8 mouse cellular contexts compared by ENCODE assay signal in genomic region chr9:75437653-75438385, GRCm38 (mm10). TPM values are rescaled to one million over a fixed set of nuclear protein-coding genes. Genes with fewer than 3 reads are reported as not detected.
DNase-seq lines count a peak whose midpoint lies in the region; TF ChIP-seq lines count a peak whose summit lies in the region.

No protein-coding gene starts in this region.

- H3K4me1 ChIP-seq in testis, adult 2 months (ENCODE audit: control insufficient read depth, insufficient read depth, low read length) = peaks cover 6% of the 10 kb centered on the region

- no peaks in the 10 kb centered on the region for H3K27me3 ChIP-seq in testis, adult 2 months (ENCODE audit: control insufficient read depth, insufficient read depth, low read length)

- peak; percentile 53 for TF ChIP-seq CTCF in gastrocnemius, adult 2 months (IDR thresholded peaks at IDR 0.05)
- no peak for TF ChIP-seq CTCF in testis, adult 2 months (IDR thresholded peaks at IDR 0.05; ENCODE audit: control insufficient read depth, insufficient read depth, insufficient replicate concordance, low read depth, low read length)

- no peaks in the 10 kb centered on the region for H3K36me3 ChIP-seq in testis, adult 2 months (ENCODE audit: control insufficient read depth, insufficient read depth, low read length)

- no peak for DNase-seq in gastrocnemius, adult 2 months
- DNase-seq in gastrocnemius, postnatal 36 days = no peak
- DNase-seq in testis, postnatal 14 days (ENCODE audit: low spot score) = no peak
- peak; percentile 59 for DNase-seq in embryo, embryonic 9.5 days (ENCODE audit: extremely low spot score)
- DNase-seq in retina, embryonic 14.5 days (ENCODE audit: low spot score) = peak; percentile 56
- no peak for DNase-seq in neural tube, embryonic 10.5 days (ENCODE audit: extremely low spot score, low spot score)
- DNase-seq in gastrocnemius, postnatal 14 days = no peak

- intact Hi-C loops in gastrocnemius, adult 2 months (cut with DNase I) = loop anchor here (5.0 kb wide), 1 partner anchor 36 kb away; no protein-coding TSS in a partner anchor
- intact Hi-C loops in gastrocnemius, postnatal 36 days (cut with DNase I) = loop anchor here (1.0 kb wide), 1 partner anchor 77 kb away; no protein-coding TSS in a partner anchor
- intact Hi-C loops in gastrocnemius, postnatal 14 days (cut with DNase I; ENCODE audit: low total_unique reads) = loop anchor here (2.0 kb wide), 1 partner anchor 77 kb away; no protein-coding TSS in a partner anchor

- H3K27ac ChIP-seq in gastrocnemius, adult 2 months = peak overlapping the region; percentile 87; the same call in 1 of the 2 replicates
- no peak overlapping the region for H3K27ac ChIP-seq in testis, adult 2 months (ENCODE audit: control insufficient read depth, insufficient read depth, low read depth, low read length)

- H3K4me3 ChIP-seq in gastrocnemius, adult 2 months = no peak overlapping the region
- peak overlapping the region; percentile 26 for H3K4me3 ChIP-seq in testis, adult 2 months (ENCODE audit: control insufficient read depth, low read depth, low read length)

- peak; percentile 52; the same call in 1 of the 2 replicates for TF ChIP-seq POLR2A in testis, adult 2 months (IDR thresholded peaks at IDR 0.05; ENCODE audit: control insufficient read depth, low read depth, low read length)

RNA-seq across cellular contexts. Expression of gene Leo1, which starts 3.5 kb away (rescaled TPM):
- 10 to 100 TPM; 23.3 to 28.5 TPM for total RNA-seq in gastrocnemius, adult 2 months (2021)
- total RNA-seq in gastrocnemius, postnatal 36 days (2021) = 10 to 100 TPM; 15.2 to 16.7 TPM
- polyA plus RNA-seq in testis, adult 2 months (2012; rRNA removed) = 12.2 and 13.6 TPM in 2 replicates
- total RNA-seq in gastrocnemius, postnatal 14 days (2021) = 10 to 100 TPM; 17.3 to 22.2 TPM

RNA-seq across cellular contexts. Expression of gene Mapk6, which starts 28.0 kb away (rescaled TPM):
- 10 to 100 TPM; 26.4 to 29.6 TPM for total RNA-seq in gastrocnemius, adult 2 months (2021)
- total RNA-seq in gastrocnemius, postnatal 36 days (2021) = 10 to 100 TPM; 24.9 to 28.4 TPM
- 204 and 209 TPM in 2 replicates for polyA plus RNA-seq in testis, adult 2 months (2012; rRNA removed)
- 10 to 100 TPM; 26.8 to 33.9 TPM for total RNA-seq in gastrocnemius, postnatal 14 days (2021)

Comparison
In these comparisons a context has a peak if more than half of its experiments do, and no peak if none do; other contexts are left out.
1. DNase-seq: peak in embryo, embryonic 9.5 days (single experiment) and retina, embryonic 14.5 days (single experiment); none in gastrocnemius, adult 2 months (single experiment), gastrocnemius, postnatal 36 days (0 of 2), testis, postnatal 14 days (single experiment), neural tube, embryonic 10.5 days (single experiment) and gastrocnemius, postnatal 14 days (single experiment).